Mouse (Mus musculus) small intestine, adult 2 months (tissue): ENCODE results near the gene Apbb2. TPM values are rescaled to one million over a fixed set of nuclear protein-coding genes. Genes with fewer than 3 reads are reported as not detected.

Source experiments
- H3K27ac ChIP-seq: fragments of 200-500 bp; 2 replicates; pipeline ENCODE4 v1.5.1; 2012; ENCODE audit warnings: low read depth, low read length, control low read depth, inconsistent platforms; ENCODE audit not compliant: insufficient read depth
- H3K27me3 ChIP-seq: fragments of 200-500 bp; 2 replicates; pipeline ENCODE4 v1.6.1; 2012; ENCODE audit warnings: mild to moderate bottlenecking, moderate library complexity, low read length, inconsistent platforms; ENCODE audit not compliant: control insufficient read depth, insufficient read depth
- H3K36me3 ChIP-seq: fragments of 200-500 bp; 2 replicates; pipeline ENCODE4 v1.6.1; 2012; ENCODE audit warnings: mild to moderate bottlenecking, low read length, control low read depth, inconsistent platforms; ENCODE audit not compliant: control insufficient read depth, insufficient read depth
- H3K4me1 ChIP-seq: fragments of 200-500 bp; 2 replicates; pipeline ENCODE4 v1.6.1; 2012; ENCODE audit warnings: low read length, inconsistent platforms, mixed read lengths; ENCODE audit not compliant: control insufficient read depth, insufficient read depth, insufficient read length
- H3K4me3 ChIP-seq: fragments of 200-500 bp; 2 replicates; pipeline ENCODE4 v1.5.1; 2012; ENCODE audit warnings: low read depth, mild to moderate bottlenecking, control low read depth, inconsistent platforms, low read length, moderate library complexity
- CTCF ChIP-seq: fragments of 200-500 bp; IDR thresholded peaks from 2 replicates; pipeline ENCODE4 v1.5.1; 2012; ENCODE audit warnings: low read depth, mild to moderate bottlenecking, control low read depth, inconsistent platforms, low read length, moderate library complexity, mixed read lengths; ENCODE audit not compliant: insufficient replicate concordance, insufficient read length; ENCODE audit errors: extremely low read depth
- POLR2A ChIP-seq: fragments of 200-500 bp; IDR thresholded peaks from 2 replicates; pipeline ENCODE4 v1.6.1; 2012; ENCODE audit warnings: low read depth, mild to moderate bottlenecking, control low read depth, inconsistent platforms, low read length, moderate library complexity
- WGBS: fragments of 180-500 bp; shearing (Covaris S2); methylation state at CpG from one replicate; pipeline ENCODE4 v1.1.7; 2018; 5-methylcytosine and 5-hydroxymethylcytosine counted together
- polyA plus RNA-seq: library from polyadenylated mRNA; depleted of rRNA; stranded (reverse); fragments of >200 nt; gene quantifications from 2 replicates; pipeline ENCODE4 v1.2.3, GENCODE M21; 2012

Gene Apbb2
- polyA plus RNA-seq, 1 experiment: 8.3 TPM

GRCm38 (mm10) chr5:66611361-66611760 is 7.2 kb downstream of the Apbb2 start:
- TF ChIP-seq POLR2A (no peak), CTCF (no peak)
- no peaks in the 10 kb centered on the region for H3K27me3 ChIP-seq
- H3K4me3 ChIP-seq: no peak overlapping the region
- 85% methylated on average over 5 of the region's 5 CpGs for WGBS
- peaks cover 18% of the 10 kb centered on the region; the same call in 1 of the 2 replicates for H3K4me1 ChIP-seq
- H3K27ac ChIP-seq: no peak overlapping the region
- no peaks in the 10 kb centered on the region for H3K36me3 ChIP-seq

GRCm38 (mm10) chr5:66610270-66610669 is 8.3 kb downstream of the Apbb2 start:
- 89% methylated on average over 12 of the region's 12 CpGs for WGBS

DNA sequence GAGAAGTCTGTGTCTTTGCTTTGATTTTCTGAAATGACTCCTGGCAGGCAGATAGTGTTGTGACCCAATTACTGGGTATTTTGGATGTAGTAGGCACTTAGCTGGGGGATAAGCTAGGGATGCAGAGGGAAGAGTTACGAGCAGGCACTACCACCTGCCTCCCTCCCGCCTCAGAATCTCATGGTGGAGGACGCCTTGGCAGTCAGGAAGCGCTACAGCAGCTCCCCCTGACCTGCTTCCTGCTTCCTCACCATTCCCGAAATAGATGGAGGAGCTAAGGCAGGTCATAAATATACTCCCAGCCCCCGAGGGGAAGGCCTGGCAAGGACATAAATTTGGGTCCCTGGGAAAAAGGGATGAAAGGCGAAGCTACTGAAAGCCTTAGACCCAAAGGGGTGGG is 9.3 kb downstream of the Apbb2 start:
- H3K27ac ChIP-seq: no peak overlapping the region
- WGBS: 81% methylated on average over 7 of the region's 7 CpGs
- H3K4me1 ChIP-seq: peaks cover 4% of the 10 kb centered on the region
- no peaks in the 10 kb centered on the region for H3K27me3 ChIP-seq
- TF ChIP-seq POLR2A (no peak), CTCF (no peak)
- no peak overlapping the region for H3K4me3 ChIP-seq
- no peaks in the 10 kb centered on the region for H3K36me3 ChIP-seq

More at GRCm38 (mm10) chr5:66610270-66610669, 8.3 kb downstream of the Apbb2 start:
- no peak overlapping the region for H3K27ac ChIP-seq
- H3K36me3 ChIP-seq: no peaks in the 10 kb centered on the region
- TF ChIP-seq POLR2A (no peak), CTCF (no peak)
- peaks cover 12% of the 10 kb centered on the region; the same call in 1 of the 2 replicates for H3K4me1 ChIP-seq
- no peak overlapping the region for H3K4me3 ChIP-seq
- no peaks in the 10 kb centered on the region for H3K27me3 ChIP-seq

- Histone ChIP-seq H3K27me3 (no peaks in the 10 kb centered on the region), H3K4me1 (peaks cover 4% of the 10 kb centered on the region), H3K27ac (no peak overlapping the region), H3K36me3 (no peaks in the 10 kb centered on the region), H3K4me3 (no peak overlapping the region)
- 90% methylated on average over 10 of the region's 10 CpGs for WGBS
- no peak for TF ChIP-seq POLR2A
- no peak for TF ChIP-seq CTCF
Observed at GRCm38 (mm10) chr5:66607801-66608200, 10.8 kb downstream of the Apbb2 start.

DNA sequence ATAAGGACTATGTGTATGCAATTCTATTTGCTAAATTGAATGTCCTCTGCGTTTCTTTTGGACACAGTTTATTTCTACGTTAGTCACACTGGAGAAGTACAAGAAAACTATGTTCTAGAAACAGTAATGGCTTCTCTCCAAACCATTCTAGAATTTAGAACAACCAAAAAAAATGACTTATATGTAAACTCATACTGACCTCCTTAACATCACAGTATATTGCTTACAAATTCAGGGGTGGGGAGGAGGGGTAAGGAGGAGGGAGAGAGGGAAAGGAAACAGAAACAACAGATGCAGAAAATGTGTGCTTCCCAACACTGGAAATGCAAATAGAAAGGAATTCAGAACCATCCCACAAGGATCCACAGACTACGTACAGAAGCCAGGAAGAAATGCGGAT is 11.4 kb downstream of the Apbb2 start:
- no peaks in the 10 kb centered on the region for H3K36me3 ChIP-seq
- no peak overlapping the region for H3K27ac ChIP-seq
- TF ChIP-seq CTCF (no peak), POLR2A (no peak)
- H3K4me1 ChIP-seq: peaks cover 4% of the 10 kb centered on the region
- WGBS: 82% methylated on average over 4 of the region's 4 CpGs
- H3K4me3 ChIP-seq: no peak overlapping the region
- H3K27me3 ChIP-seq: no peaks in the 10 kb centered on the region

- peaks cover 4% of the 10 kb centered on the region for H3K4me1 ChIP-seq
Observed at GRCm38 (mm10) chr5:66605636-66606035, 12.9 kb downstream of the Apbb2 start.

DNA sequence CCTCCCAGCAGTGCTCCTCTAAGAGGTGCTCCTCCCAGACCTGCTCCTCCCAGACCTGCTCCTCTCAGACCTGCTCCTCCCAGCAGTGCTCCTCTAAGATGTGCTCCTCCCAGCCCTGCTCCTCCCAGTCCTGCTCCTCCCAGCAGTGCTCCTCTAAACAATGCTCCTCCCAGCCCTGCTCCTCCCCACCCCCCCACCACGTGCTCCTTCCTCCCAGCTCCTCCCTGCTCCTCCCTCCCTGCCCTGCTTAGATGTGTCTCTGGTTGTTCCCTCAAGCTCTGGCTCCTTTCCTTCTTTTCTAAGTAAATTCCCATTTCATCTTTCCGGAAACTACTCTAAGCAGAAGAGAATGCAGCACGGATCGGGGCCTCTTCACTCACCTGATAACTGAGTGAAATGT is 14.2 kb downstream of the Apbb2 start:
- Histone ChIP-seq H3K27me3 (no peaks in the 10 kb centered on the region), H3K36me3 (no peaks in the 10 kb centered on the region), H3K4me1 (peaks cover 7% of the 10 kb centered on the region), H3K4me3 (no peak overlapping the region), H3K27ac (no peak overlapping the region)
- 74% methylated on average over 4 of the region's 4 CpGs for WGBS
- TF ChIP-seq CTCF (no peak), POLR2A (no peak)

More at GRCm38 (mm10) chr5:66605636-66606035, 12.9 kb downstream of the Apbb2 start:
- H3K4me3 ChIP-seq: no peak overlapping the region
- no peak overlapping the region for H3K27ac ChIP-seq
- no peaks in the 10 kb centered on the region for H3K27me3 ChIP-seq
- no peak for TF ChIP-seq POLR2A
- TF ChIP-seq CTCF: no peak
- 89% methylated on average over 11 of the region's 11 CpGs for WGBS
- no peaks in the 10 kb centered on the region for H3K36me3 ChIP-seq

DNA sequence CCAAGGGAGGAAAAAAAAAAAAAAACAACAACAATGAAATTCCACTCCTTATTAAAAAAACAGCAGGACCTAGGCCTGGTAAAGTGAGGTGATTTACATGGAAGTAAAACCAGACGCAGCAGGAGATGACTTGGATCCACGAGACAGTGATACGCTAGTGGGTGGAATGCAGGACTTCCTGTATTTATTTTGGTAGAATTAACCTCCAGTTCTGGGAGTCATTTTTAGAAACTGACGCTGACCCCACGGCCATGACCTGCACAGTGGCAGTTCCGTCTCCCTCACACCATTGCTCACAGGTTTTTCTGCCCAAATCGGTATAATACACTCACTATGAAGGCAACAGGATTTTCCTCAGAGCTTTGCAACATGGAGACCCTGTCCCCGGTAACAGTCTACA is 14.8 kb downstream of the Apbb2 start:
- Histone ChIP-seq H3K27ac (no peak overlapping the region), H3K4me1 (peaks cover 7% of the 10 kb centered on the region), H3K36me3 (no peaks in the 10 kb centered on the region), H3K27me3 (no peaks in the 10 kb centered on the region), H3K4me3 (no peak overlapping the region)
- WGBS: 53% methylated on average over 8 of the region's 8 CpGs
- TF ChIP-seq CTCF: no peak
- no peak for TF ChIP-seq POLR2A
